Mouse (Mus musculus) heart, adult 2 months (tissue): ENCODE results near the gene Olfr1175-ps.

ENCODE experiments used
- CTCF ChIP-seq: fragments of 200-600 bp; IDR thresholded peaks from 2 replicates; pipeline ENCODE4 v1.8.1; 2022; ENCODE audit warnings: antibody characterized with exemption, mild to moderate bottlenecking, moderate library complexity
- EP300 ChIP-seq: fragments of 200-500 bp; IDR thresholded peaks from 2 replicates; pipeline ENCODE4 v1.6.1; 2011; ENCODE audit warnings: low read depth, low read length, control low read depth; ENCODE audit not compliant: insufficient read depth
- POLR2A ChIP-seq: fragments of 200-500 bp; IDR thresholded peaks from 2 replicates; pipeline ENCODE4 v1.6.1; 2011; ENCODE audit warnings: mild to moderate bottlenecking, low read depth, low read length, control low read depth; ENCODE audit not compliant: insufficient read depth

- TF ChIP-seq POLR2A (no peak), CTCF (no peak), EP300 (no peak)
Measured at GRCm38 (mm10) chr2:88327115-88327514, at the start of gene Olfr1175-ps.
